Mouse (Mus musculus) midbrain, embryonic 15.5 days (tissue): Measurements from ENCODE around the gene Kcnh7. TPM values are rescaled to one million over a fixed set of nuclear protein-coding genes. Genes with fewer than 3 reads are reported as not detected.

Experiments used
- ATAC-seq: fragments of 200-750 bp; cut with Nextera tagmentation; replicated peaks from 2 replicates; pipeline ENCODE4 v1.8.0; 2017; ENCODE audit warnings: moderate TSS enrichment
- H3K27ac ChIP-seq: fragments of 300-500 bp; sonication (generic); 2 replicates; pipeline ENCODE4 v1.5.1; 2015; ENCODE audit warnings: mild to moderate bottlenecking, inconsistent platforms
- H3K27me3 ChIP-seq: fragments of 300-500 bp; sonication (generic); replicated peaks from 2 replicates; pipeline ENCODE4 v1.6.1; 2015; ENCODE audit warnings: inconsistent platforms
- H3K36me3 ChIP-seq: fragments of 300-500 bp; sonication (generic); replicated peaks from 2 replicates; pipeline ENCODE4 v1.6.1; 2015; ENCODE audit warnings: inconsistent platforms
- H3K4me1 ChIP-seq: fragments of 300-500 bp; sonication (generic); 2 replicates; pipeline ENCODE4 v1.6.1; 2015; ENCODE audit warnings: inconsistent platforms
- H3K4me2 ChIP-seq: fragments of 300-500 bp; sonication (generic); 2 replicates; pipeline ENCODE4 v1.6.1; 2015; ENCODE audit warnings: inconsistent platforms, mild to moderate bottlenecking, moderate library complexity
- H3K4me3 ChIP-seq: fragments of 300-500 bp; sonication (generic); 2 replicates; pipeline ENCODE4 v1.5.1; 2015; ENCODE audit warnings: mild to moderate bottlenecking, inconsistent platforms
- H3K9ac ChIP-seq: fragments of 300-500 bp; sonication (generic); 2 replicates; pipeline ENCODE4 v1.6.1; 2015; ENCODE audit warnings: mild to moderate bottlenecking, inconsistent platforms
- H3K9me3 ChIP-seq: fragments of 300-500 bp; sonication (generic); 2 replicates; pipeline ENCODE4 v1.6.1; 2016; ENCODE audit warnings: inconsistent platforms
- WGBS: fragments of 180-500 bp; shearing (Covaris S2); methylation state at CpG from one replicate; pipeline ENCODE4 v1.1.7; 2015; ENCODE audit warnings: mixed read lengths; 5-methylcytosine and 5-hydroxymethylcytosine counted together
- polyA plus RNA-seq: library from polyadenylated mRNA; unstranded; fragments of >200 nt; fragmentation: Nextera tagmentation; extraction: Ambion mirVana; gene quantifications from 2 replicates; pipeline ENCODE4 v1.2.1, GENCODE M21; 2015

Gene Kcnh7
- polyA plus RNA-seq, 1 experiment from 2014 or later = 10.3 TPM

DNA sequence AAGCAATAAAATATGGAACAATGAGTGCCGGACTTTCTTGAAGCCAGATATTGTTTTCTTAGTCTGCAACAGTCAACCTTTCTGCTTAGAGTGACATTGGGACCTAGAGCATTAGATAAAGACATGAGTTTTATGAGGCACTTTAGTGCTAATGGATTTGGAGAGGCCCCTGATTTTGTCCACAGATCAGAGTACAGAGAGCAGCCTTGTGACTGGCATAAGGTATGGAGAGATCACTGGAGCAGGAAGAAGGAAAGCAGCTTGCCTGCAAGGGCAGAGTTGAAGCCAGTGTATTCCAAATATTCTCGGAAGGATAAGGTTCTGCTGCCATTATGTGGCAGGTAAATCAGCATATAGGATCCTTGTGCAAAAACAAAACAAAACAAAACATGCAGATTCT is 93.6 kb downstream of the Kcnh7 start:
- Histone ChIP-seq H3K9me3 (no peaks in the 10 kb centered on the region), H3K27ac (no peak overlapping the region), H3K4me2 (no peak overlapping the region), H3K4me1 (no peaks in the 10 kb centered on the region), H3K36me3 (no peaks in the 10 kb centered on the region), H3K4me3 (no peak overlapping the region), H3K9ac (no peak overlapping the region), H3K27me3 (no peaks in the 10 kb centered on the region)
- 90% methylated on average over 2 of the region's 2 CpGs for WGBS
- no peak for ATAC-seq

GRCm38 (mm10) chr2:63058386-63058785 is 125.7 kb downstream of the Kcnh7 start:
- no peak overlapping the region for H3K4me3 ChIP-seq
- H3K9me3 ChIP-seq = no peaks in the 10 kb centered on the region

GRCm38 (mm10) chr2:63049884-63050283 is 134.2 kb downstream of the Kcnh7 start:
- Histone ChIP-seq H3K4me2 (no peak overlapping the region), H3K36me3 (no peaks in the 10 kb centered on the region), H3K4me3 (no peak overlapping the region), H3K9me3 (no peaks in the 10 kb centered on the region), H3K9ac (no peak overlapping the region), H3K27ac (no peak overlapping the region), H3K27me3 (no peaks in the 10 kb centered on the region), H3K4me1 (no peaks in the 10 kb centered on the region)
- WGBS = 87% methylated on average over 3 of the region's 3 CpGs
- ATAC-seq = no peak

More at GRCm38 (mm10) chr2:63058386-63058785, 125.7 kb downstream of the Kcnh7 start:
- WGBS = 78% methylated on average over 2 of the region's 2 CpGs
- Histone ChIP-seq H3K9ac (no peak overlapping the region), H3K4me2 (no peak overlapping the region), H3K27me3 (no peaks in the 10 kb centered on the region), H3K4me1 (no peaks in the 10 kb centered on the region), H3K27ac (no peak overlapping the region), H3K36me3 (no peaks in the 10 kb centered on the region)
- ATAC-seq = no peak

GRCm38 (mm10) chr2:63039718-63040117 is 144.4 kb downstream of the Kcnh7 start:
- WGBS = 92% methylated on average over 3 of the region's 3 CpGs
- no peak overlapping the region for H3K27ac ChIP-seq
- H3K4me3 ChIP-seq = no peak overlapping the region
- no peaks in the 10 kb centered on the region for H3K27me3 ChIP-seq
- no peaks in the 10 kb centered on the region for H3K9me3 ChIP-seq
- H3K36me3 ChIP-seq = no peaks in the 10 kb centered on the region
- H3K4me2 ChIP-seq = no peak overlapping the region
- H3K9ac ChIP-seq = no peak overlapping the region
- ATAC-seq = no peak
- no peaks in the 10 kb centered on the region for H3K4me1 ChIP-seq

DNA sequence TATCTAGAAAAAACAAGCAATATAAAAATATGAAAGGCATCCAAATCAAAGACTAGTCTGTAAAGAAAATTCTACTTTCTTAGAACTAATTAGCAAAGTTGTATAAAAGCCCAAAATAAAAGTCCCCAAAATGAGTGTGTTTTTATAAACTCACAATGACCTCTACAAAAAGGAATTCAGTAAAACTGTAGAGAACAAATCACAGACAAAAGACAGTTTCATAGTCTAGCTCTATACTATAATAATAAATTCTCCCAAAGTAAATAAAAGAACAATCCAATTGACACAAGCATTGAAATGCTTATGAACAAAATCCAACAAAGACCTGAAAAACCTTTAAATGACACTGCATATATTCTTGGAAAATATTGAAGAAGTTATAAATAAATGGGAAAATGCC is 169.2 kb downstream of the Kcnh7 start:
- ATAC-seq = no peak
- H3K36me3 ChIP-seq = no peaks in the 10 kb centered on the region
- no peaks in the 10 kb centered on the region for H3K4me1 ChIP-seq
- no peak overlapping the region for H3K27ac ChIP-seq
- H3K9ac ChIP-seq = no peak overlapping the region
- H3K4me2 ChIP-seq = no peak overlapping the region
- H3K4me3 ChIP-seq = no peak overlapping the region
- H3K27me3 ChIP-seq = no peaks in the 10 kb centered on the region
- H3K9me3 ChIP-seq = no peaks in the 10 kb centered on the region

GRCm38 (mm10) chr2:63009141-63009540 is 174.9 kb downstream of the Kcnh7 start:
- 93% methylated on average over 4 of the region's 4 CpGs for WGBS
- Histone ChIP-seq H3K4me2 (no peak overlapping the region), H3K4me3 (no peak overlapping the region), H3K27ac (no peak overlapping the region), H3K4me1 (no peaks in the 10 kb centered on the region), H3K36me3 (no peaks in the 10 kb centered on the region), H3K9ac (no peak overlapping the region), H3K27me3 (no peaks in the 10 kb centered on the region), H3K9me3 (no peaks in the 10 kb centered on the region)
- ATAC-seq = no peak

DNA sequence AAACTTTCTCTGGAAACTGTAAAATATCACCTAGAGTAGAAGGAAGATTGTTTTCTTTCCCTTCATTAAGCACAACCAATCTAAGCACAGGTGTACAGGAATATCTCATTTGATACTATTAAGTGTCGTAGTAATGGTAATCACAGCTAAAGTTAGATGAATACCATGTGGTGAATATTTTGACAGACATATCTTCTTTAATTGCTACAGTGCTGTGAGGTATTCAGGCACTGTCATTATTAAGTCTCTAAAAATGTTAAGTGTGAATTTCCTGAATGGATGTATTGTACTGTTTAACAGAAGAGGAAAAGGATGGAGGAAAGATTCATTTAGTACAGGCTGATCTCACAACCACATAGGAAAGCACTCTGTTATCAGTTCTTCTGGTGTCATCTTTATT is 181.3 kb downstream of the Kcnh7 start:
- no peaks in the 10 kb centered on the region for H3K9me3 ChIP-seq
- no peaks in the 10 kb centered on the region for H3K27me3 ChIP-seq
- H3K4me1 ChIP-seq = no peaks in the 10 kb centered on the region
- H3K9ac ChIP-seq = no peak overlapping the region
- no peaks in the 10 kb centered on the region for H3K36me3 ChIP-seq
- H3K4me2 ChIP-seq = no peak overlapping the region
- no peak overlapping the region for H3K27ac ChIP-seq
- WGBS = 90% methylated on average over 1 of the region's 1 CpGs
- H3K4me3 ChIP-seq = no peak overlapping the region
- ATAC-seq = no peak

- no peak overlapping the region for H3K4me3 ChIP-seq
- 79% methylated on average over 2 of the region's 2 CpGs for WGBS
Observed at GRCm38 (mm10) chr2:62997692-62998091, 186.4 kb downstream of the Kcnh7 start.

GRCm38 (mm10) chr2:62988616-62989015 is 195.5 kb downstream of the Kcnh7 start:
- Histone ChIP-seq H3K4me3 (no peak overlapping the region), H3K27ac (no peak overlapping the region), H3K36me3 (no peaks in the 10 kb centered on the region), H3K9ac (no peak overlapping the region), H3K9me3 (no peaks in the 10 kb centered on the region), H3K4me2 (no peak overlapping the region), H3K27me3 (no peaks in the 10 kb centered on the region), H3K4me1 (no peaks in the 10 kb centered on the region)
- ATAC-seq = no peak

More at GRCm38 (mm10) chr2:62997692-62998091, 186.4 kb downstream of the Kcnh7 start:
- Histone ChIP-seq H3K27me3 (no peaks in the 10 kb centered on the region), H3K4me2 (no peak overlapping the region), H3K27ac (no peak overlapping the region), H3K4me1 (no peaks in the 10 kb centered on the region), H3K9me3 (no peaks in the 10 kb centered on the region), H3K9ac (no peak overlapping the region), H3K36me3 (no peaks in the 10 kb centered on the region)
- no peak for ATAC-seq

- H3K4me2 ChIP-seq = no peak overlapping the region
- no peaks in the 10 kb centered on the region for H3K27me3 ChIP-seq
- no peaks in the 10 kb centered on the region for H3K9me3 ChIP-seq
- 51% methylated on average over 2 of the region's 2 CpGs for WGBS
- no peak overlapping the region for H3K4me3 ChIP-seq
- no peaks in the 10 kb centered on the region for H3K4me1 ChIP-seq
- H3K36me3 ChIP-seq = no peaks in the 10 kb centered on the region
- no peak for ATAC-seq
- H3K27ac ChIP-seq = no peak overlapping the region
- H3K9ac ChIP-seq = no peak overlapping the region
Observed at GRCm38 (mm10) chr2:62983936-62984335, 200.2 kb downstream of the Kcnh7 start.

DNA sequence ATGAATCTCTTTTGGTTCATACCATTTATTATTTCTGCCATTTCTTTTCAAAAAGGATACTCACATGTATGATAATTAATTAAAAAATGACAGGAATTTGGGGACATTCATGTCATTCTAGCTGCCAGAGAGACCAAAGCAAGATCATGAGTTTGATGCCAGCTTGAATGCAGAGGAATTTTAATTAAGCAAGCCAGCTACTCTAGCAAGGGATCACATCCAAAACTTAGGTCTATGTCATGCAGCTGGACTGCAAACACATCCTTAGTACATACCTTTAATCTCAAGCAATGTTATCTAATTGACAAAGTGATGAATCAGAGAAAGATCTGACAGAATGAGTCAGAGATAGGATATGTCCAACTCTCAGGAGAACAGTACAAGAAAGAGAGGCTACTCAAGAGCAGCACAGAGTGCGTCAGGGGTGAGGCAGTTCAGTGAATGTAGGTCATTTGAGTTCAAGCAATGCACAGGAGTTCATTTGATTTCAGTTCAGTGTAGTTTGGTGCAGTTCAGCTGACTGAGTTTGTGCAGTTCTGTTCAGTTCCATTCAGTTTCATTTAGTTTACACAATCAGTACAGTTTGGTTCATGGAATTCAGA is 248.7 kb downstream of the Kcnh7 start:
- Histone ChIP-seq H3K36me3 (no peaks in the 10 kb centered on the region), H3K4me2 (no peak overlapping the region), H3K9me3 (no peaks in the 10 kb centered on the region), H3K4me3 (no peak overlapping the region), H3K9ac (no peak overlapping the region), H3K4me1 (no peaks in the 10 kb centered on the region), H3K27ac (no peak overlapping the region), H3K27me3 (no peaks in the 10 kb centered on the region)
- no peak for ATAC-seq
- WGBS = 76% methylated on average over 1 of the region's 1 CpGs

- ATAC-seq = no peak
- H3K36me3 ChIP-seq = no peaks in the 10 kb centered on the region
- H3K9me3 ChIP-seq = no peaks in the 10 kb centered on the region
- 81% methylated on average over 3 of the region's 3 CpGs for WGBS
- no peak overlapping the region for H3K27ac ChIP-seq
- no peaks in the 10 kb centered on the region for H3K27me3 ChIP-seq
- H3K4me1 ChIP-seq = no peaks in the 10 kb centered on the region
- no peak overlapping the region for H3K9ac ChIP-seq
- H3K4me3 ChIP-seq = no peak overlapping the region
- no peak overlapping the region for H3K4me2 ChIP-seq
Observed at GRCm38 (mm10) chr2:62928494-62928893, 255.6 kb downstream of the Kcnh7 start.

DNA sequence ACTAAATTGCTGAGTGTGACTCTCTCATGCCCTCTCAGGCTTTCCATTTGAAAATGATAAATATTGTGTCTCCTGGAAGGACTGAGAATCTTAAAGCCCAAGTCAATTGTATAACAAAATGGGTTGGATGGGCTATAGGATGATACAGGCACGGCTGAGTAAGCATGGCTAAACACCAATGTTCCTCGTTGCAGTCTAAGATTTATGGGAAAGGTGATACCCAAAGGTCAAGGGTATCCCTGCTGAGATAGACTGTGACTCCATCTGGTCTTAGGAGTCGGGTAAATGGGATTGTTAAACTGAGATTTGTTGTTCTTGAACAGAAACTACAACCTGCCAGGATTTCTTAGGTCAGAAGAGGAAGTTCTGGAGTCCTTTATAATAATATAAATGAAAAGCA is 256.0 kb downstream of the Kcnh7 start:
- ATAC-seq = no peak
- no peaks in the 10 kb centered on the region for H3K4me1 ChIP-seq
- WGBS = 70% methylated on average over 3 of the region's 3 CpGs

More for the DNA sequence above, 256.0 kb downstream of the Kcnh7 start:
- Histone ChIP-seq H3K4me3 (no peak overlapping the region), H3K9ac (no peak overlapping the region), H3K9me3 (no peaks in the 10 kb centered on the region), H3K27ac (no peak overlapping the region), H3K36me3 (no peaks in the 10 kb centered on the region), H3K27me3 (no peaks in the 10 kb centered on the region), H3K4me2 (no peak overlapping the region)
